Comparison of ENCODE assay signal across 8 mouse cellular contexts in genomic region chr11:107469523-107470371, GRCm38 (mm10). TPM values are rescaled to one million over a fixed set of nuclear protein-coding genes. Genes with fewer than 3 reads are reported as not detected.
DNase-seq lines count a peak whose midpoint lies in the region; ATAC-seq and TF ChIP-seq lines count a peak whose summit lies in the region.

No protein-coding gene starts in this region.

- H3K9ac ChIP-seq in heart, embryonic 13.5 days, result peak overlapping the region; percentile 94
- H3K9ac ChIP-seq in liver, embryonic 12.5 days, result peak overlapping the region; percentile 93
- H3K9ac ChIP-seq in stomach, embryonic 15.5 days, result peak overlapping the region; percentile 88

- TF ChIP-seq POLR2A in bone marrow, adult 2 months (IDR thresholded peaks at IDR 0.05; ENCODE audit: borderline replicate concordance, control insufficient read depth, low read depth, low read length), result 0 out of 2 replicates have a peak, but pooled peaks have one; percentile 3

- peak; percentile 43 for DNase-seq in 416B (ENCODE audit: low read depth)
- peak; percentile 79 for DNase-seq in kidney, postnatal 10 days
- DNase-seq in natural killer cell, adult 2 months (ENCODE audit: low spot score in 2 of 2), result peak; percentile 47 to 54

- H3K27ac ChIP-seq in bone marrow, adult 2 months (ENCODE audit: control insufficient read depth, insufficient read depth, low read depth, low read length, poor library complexity), result peak overlapping the region; percentile 95
- H3K27ac ChIP-seq in heart, embryonic 13.5 days (replicated peaks), result peak overlapping the region; percentile 88
- H3K27ac ChIP-seq in liver, embryonic 12.5 days, result peak overlapping the region; percentile 98
- H3K27ac ChIP-seq in stomach, embryonic 15.5 days, result peak overlapping the region; percentile 89

- H3K4me2 ChIP-seq in heart, embryonic 13.5 days, result peak overlapping the region; percentile 95
- H3K4me2 ChIP-seq in liver, embryonic 12.5 days, result peak overlapping the region; percentile 95
- peak overlapping the region; percentile 98 for H3K4me2 ChIP-seq in stomach, embryonic 15.5 days

- H3K27me3 ChIP-seq in heart, embryonic 13.5 days (replicated peaks), result no peaks in the 10 kb centered on the region
- no peaks in the 10 kb centered on the region for H3K27me3 ChIP-seq in liver, embryonic 12.5 days (replicated peaks)
- H3K27me3 ChIP-seq in stomach, embryonic 15.5 days (replicated peaks), result no peaks in the 10 kb centered on the region

- peaks cover 4% of the 10 kb centered on the region for H3K4me1 ChIP-seq in bone marrow, adult 2 months (ENCODE audit: control insufficient read depth, insufficient read depth, low read length)
- H3K4me1 ChIP-seq in heart, embryonic 13.5 days, result peaks cover 27% of the 10 kb centered on the region
- H3K4me1 ChIP-seq in liver, embryonic 12.5 days, result peaks cover 59% of the 10 kb centered on the region
- peaks cover 19% of the 10 kb centered on the region for H3K4me1 ChIP-seq in stomach, embryonic 15.5 days

- no peaks in the 10 kb centered on the region for H3K36me3 ChIP-seq in heart, embryonic 13.5 days
- H3K36me3 ChIP-seq in liver, embryonic 12.5 days, result no peaks in the 10 kb centered on the region
- H3K36me3 ChIP-seq in stomach, embryonic 15.5 days, result no peaks in the 10 kb centered on the region

- peak overlapping the region; percentile 88 for H3K4me3 ChIP-seq in bone marrow, adult 2 months (replicated peaks; ENCODE audit: control insufficient read depth, low read depth, low read length)
- peak overlapping the region; percentile 89 for H3K4me3 ChIP-seq in heart, embryonic 13.5 days
- peak overlapping the region; percentile 83 for H3K4me3 ChIP-seq in liver, embryonic 12.5 days
- peak overlapping the region; percentile 78 for H3K4me3 ChIP-seq in stomach, embryonic 15.5 days (replicated peaks)

- no peak for TF ChIP-seq CTCF in bone marrow, adult 2 months (IDR thresholded peaks at IDR 0.05; ENCODE audit: control insufficient read depth, insufficient read depth, low read length)

- under 1% methylated on average over 59 of the region's 59 CpGs for WGBS in bone marrow, adult 2 months
- WGBS in heart, embryonic 13.5 days, result under 1% methylated on average over 59 of the region's 59 CpGs
- 0% methylated on average over 59 of the region's 59 CpGs for WGBS in liver, embryonic 12.5 days (ENCODE audit: insufficient replicate concordance)
- under 1% methylated on average over 59 of the region's 59 CpGs for WGBS in stomach, embryonic 15.5 days

- peak; percentile 36 for ATAC-seq in erythroid progenitor cell, adult 5-6 weeks (replicated peaks; ENCODE audit: low FRiP score, poor library complexity, severe bottlenecking)
- peak; percentile 40; the same call in 1 of the 2 replicates for ATAC-seq in heart, embryonic 13.5 days (ENCODE audit: extremely low read depth, insufficient number of reproducible peaks, low FRiP score, low TSS enrichment)
- ATAC-seq in liver, embryonic 12.5 days, result peak; percentile 62
- peak; percentile 56 for ATAC-seq in stomach, embryonic 15.5 days (ENCODE audit: insufficient read depth, low FRiP score, low read depth)

- no peaks in the 10 kb centered on the region for H3K9me3 ChIP-seq in heart, embryonic 13.5 days
- no peaks in the 10 kb centered on the region for H3K9me3 ChIP-seq in liver, embryonic 12.5 days (replicated peaks)
- H3K9me3 ChIP-seq in stomach, embryonic 15.5 days, result no peaks in the 10 kb centered on the region

RNA-seq across cellular contexts. Expression of gene Pitpnc1, which starts 0.8 kb away (rescaled TPM):
- polyA plus RNA-seq in bone marrow, adult 2 months (2011; ENCODE audit: insufficient read depth, insufficient read length, low replicate concordance, missing spikeins), result 11.1 and 14.0 TPM in 2 replicates
- 27.4 and 35.2 TPM in 2 replicates for total RNA-seq in erythroid progenitor cell, adult 5-6 weeks (2015; ENCODE audit: low replicate concordance)
- total RNA-seq in erythroid progenitor cell, adult 5-6 weeks (2017; ENCODE audit: low replicate concordance), result 14.7 and 21.9 TPM in 2 replicates
- polyA plus RNA-seq in heart, embryonic 13.5 days (2015; fragmentation: Nextera tagmentation; extraction: Ambion mirVana), result 9.3 and 9.9 TPM in 2 replicates
- polyA plus RNA-seq in liver, embryonic 12.5 days (2016; fragmentation: Nextera tagmentation; extraction: Ambion mirVana), result 9.7 and 9.9 TPM in 2 replicates
- polyA plus RNA-seq in stomach, embryonic 15.5 days (2015; fragmentation: Nextera tagmentation; extraction: Ambion mirVana), result 14.0 and 15.2 TPM in 2 replicates

RNA-seq across cellular contexts. Expression of gene Psmd12, which starts 9.5 kb away (rescaled TPM):
- 34.4 and 61.0 TPM in 2 replicates for polyA plus RNA-seq in bone marrow, adult 2 months (2011; ENCODE audit: insufficient read depth, insufficient read length, low replicate concordance, missing spikeins)
- 34.0 and 44.0 TPM in 2 replicates for total RNA-seq in erythroid progenitor cell, adult 5-6 weeks (2015; ENCODE audit: low replicate concordance)
- 74.1 and 85.4 TPM in 2 replicates for total RNA-seq in erythroid progenitor cell, adult 5-6 weeks (2017; ENCODE audit: low replicate concordance)
- 130 and 144 TPM in 2 replicates for polyA plus RNA-seq in heart, embryonic 13.5 days (2015; fragmentation: Nextera tagmentation; extraction: Ambion mirVana)
- polyA plus RNA-seq in liver, embryonic 12.5 days (2016; fragmentation: Nextera tagmentation; extraction: Ambion mirVana), result 159 and 164 TPM in 2 replicates
- 160 and 174 TPM in 2 replicates for polyA plus RNA-seq in stomach, embryonic 15.5 days (2015; fragmentation: Nextera tagmentation; extraction: Ambion mirVana)

Comparison
In these comparisons a context has a peak if more than half of its experiments do, and no peak if none do; other contexts are left out.
1. Peak in every context shown above with its lines: DNase-seq, ATAC-seq, H3K4me3 ChIP-seq and H3K27ac ChIP-seq.